Mouse (Mus musculus): ENCODE results near the gene Pitpnm1.

- TF ChIP-seq CTCF (IDR thresholded peaks at IDR 0.05) = no peak
- no peak for TF ChIP-seq EP300 (IDR thresholded peaks at IDR 0.05)
Measured at GRCm38 (mm10) chr19:4121097-4121805, 21.5 kb downstream of the Pitpnm1 start.

Data from lung, postnatal 0 days (tissue).